Mouse (Mus musculus) limb, embryonic 15.5 days (tissue): Measurements from ENCODE around the gene Hdac8. TPM values are rescaled to one million over a fixed set of nuclear protein-coding genes. Genes with fewer than 3 reads are reported as not detected.

Source experiments
- ATAC-seq: fragments of 200-750 bp; cut with Nextera tagmentation; 2 replicates; pipeline ENCODE4 v1.8.0; 2017; ENCODE audit warnings: low read depth, moderate TSS enrichment; ENCODE audit not compliant: insufficient number of reproducible peaks, low FRiP score, low TSS enrichment
- H3K27ac ChIP-seq: fragments of 300-500 bp; sonication (generic); 2 replicates; pipeline ENCODE4 v1.5.1; 2015; ENCODE audit warnings: moderate library complexity, mild to moderate bottlenecking, inconsistent platforms
- H3K27me3 ChIP-seq: fragments of 300-500 bp; sonication (generic); 2 replicates; pipeline ENCODE4 v1.6.1; 2015; ENCODE audit warnings: inconsistent platforms
- H3K36me3 ChIP-seq: fragments of 300-500 bp; sonication (generic); 2 replicates; pipeline ENCODE4 v1.6.1; 2015; ENCODE audit warnings: inconsistent platforms
- H3K4me1 ChIP-seq: fragments of 300-500 bp; sonication (generic); 2 replicates; pipeline ENCODE4 v1.6.1; 2015; ENCODE audit warnings: inconsistent platforms
- H3K4me2 ChIP-seq: fragments of 300-500 bp; sonication (generic); 2 replicates; pipeline ENCODE4 v1.6.1; 2015; ENCODE audit warnings: mild to moderate bottlenecking, inconsistent platforms
- H3K4me3 ChIP-seq: fragments of 300-500 bp; sonication (generic); 2 replicates; pipeline ENCODE4 v1.5.1; 2015; ENCODE audit warnings: mild to moderate bottlenecking, inconsistent platforms
- H3K9ac ChIP-seq: fragments of 300-500 bp; sonication (generic); 2 replicates; pipeline ENCODE4 v1.6.1; 2015; ENCODE audit warnings: inconsistent platforms
- H3K9me3 ChIP-seq: fragments of 300-500 bp; sonication (generic); 2 replicates; pipeline ENCODE4 v1.6.1; 2016; ENCODE audit warnings: inconsistent platforms
- WGBS: fragments of 180-500 bp; shearing (Covaris S2); methylation state at CpG from one replicate; pipeline ENCODE4 v1.1.7; 2015; 5-methylcytosine and 5-hydroxymethylcytosine counted together
- polyA plus RNA-seq: library from polyadenylated mRNA; unstranded; fragments of >200 nt; fragmentation: Nextera tagmentation; extraction: Ambion mirVana; gene quantifications from 2 replicates; pipeline ENCODE4 v1.2.1, GENCODE M21; 2015

Gene Hdac8
- polyA plus RNA-seq, 1 experiment from 2014 or later: 13.2 TPM

DNA sequence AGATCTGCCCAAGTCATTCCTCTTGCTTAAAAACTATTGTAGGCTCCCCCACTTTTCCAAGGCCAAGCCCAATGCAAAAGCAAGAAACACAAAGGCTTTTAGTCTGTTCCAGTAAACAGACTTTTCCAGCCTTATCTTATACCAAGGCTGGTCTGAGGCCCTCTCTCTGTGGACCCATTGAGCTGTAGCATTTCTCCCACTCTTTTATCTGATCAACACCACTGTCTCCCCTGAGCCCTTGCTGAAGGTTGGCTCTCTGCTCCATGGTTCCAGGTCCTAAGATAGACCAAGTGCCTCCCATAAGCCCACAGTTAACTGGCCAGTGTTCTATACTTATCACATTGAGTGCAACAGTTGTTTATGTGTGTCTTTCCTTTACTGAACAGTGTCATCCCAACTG, 185.9 kb downstream of the Hdac8 start:
- no peak overlapping the region for H3K9ac ChIP-seq
- H3K27me3 ChIP-seq: peaks cover 9% of the 10 kb centered on the region; the same call in 1 of the 2 replicates
- no peaks in the 10 kb centered on the region for H3K9me3 ChIP-seq
- H3K27ac ChIP-seq: no peak overlapping the region
- H3K4me2 ChIP-seq: no peak overlapping the region
- H3K4me1 ChIP-seq: no peaks in the 10 kb centered on the region
- H3K36me3 ChIP-seq: no peaks in the 10 kb centered on the region
- ATAC-seq: no peak
- H3K4me3 ChIP-seq: no peak overlapping the region

GRCm38 (mm10) chrX:102318782-102319181, 186.4 kb downstream of the Hdac8 start:
- H3K27me3 ChIP-seq: peaks cover 5% of the 10 kb centered on the region; the same call in 1 of the 2 replicates
- ATAC-seq: no peak
- H3K36me3 ChIP-seq: no peaks in the 10 kb centered on the region
- WGBS: 79% methylated on average over 5 of the region's 5 CpGs
- H3K9ac ChIP-seq: no peak overlapping the region
- no peak overlapping the region for H3K4me2 ChIP-seq
- no peaks in the 10 kb centered on the region for H3K9me3 ChIP-seq
- no peak overlapping the region for H3K4me3 ChIP-seq
- H3K27ac ChIP-seq: no peak overlapping the region
- no peaks in the 10 kb centered on the region for H3K4me1 ChIP-seq

GRCm38 (mm10) chrX:102311119-102311518, 194.0 kb downstream of the Hdac8 start:
- Histone ChIP-seq H3K4me2 (no peak overlapping the region), H3K36me3 (no peaks in the 10 kb centered on the region), H3K4me1 (no peaks in the 10 kb centered on the region), H3K9me3 (no peaks in the 10 kb centered on the region), H3K27ac (no peak overlapping the region), H3K9ac (no peak overlapping the region), H3K4me3 (no peak overlapping the region), H3K27me3 (peaks cover 15% of the 10 kb centered on the region; the same call in 1 of the 2 replicates)
- WGBS: 79% methylated on average over 3 of the region's 3 CpGs
- no peak for ATAC-seq

- Histone ChIP-seq H3K36me3 (no peaks in the 10 kb centered on the region), H3K27me3 (peaks cover 32% of the 10 kb centered on the region), H3K4me1 (no peaks in the 10 kb centered on the region), H3K9me3 (no peaks in the 10 kb centered on the region), H3K4me2 (no peak overlapping the region), H3K27ac (no peak overlapping the region), H3K4me3 (no peak overlapping the region), H3K9ac (no peak overlapping the region)
- 31% methylated on average over 5 of the region's 5 CpGs for WGBS
- ATAC-seq: no peak
Observed at GRCm38 (mm10) chrX:102307511-102307910, 197.6 kb downstream of the Hdac8 start.

DNA sequence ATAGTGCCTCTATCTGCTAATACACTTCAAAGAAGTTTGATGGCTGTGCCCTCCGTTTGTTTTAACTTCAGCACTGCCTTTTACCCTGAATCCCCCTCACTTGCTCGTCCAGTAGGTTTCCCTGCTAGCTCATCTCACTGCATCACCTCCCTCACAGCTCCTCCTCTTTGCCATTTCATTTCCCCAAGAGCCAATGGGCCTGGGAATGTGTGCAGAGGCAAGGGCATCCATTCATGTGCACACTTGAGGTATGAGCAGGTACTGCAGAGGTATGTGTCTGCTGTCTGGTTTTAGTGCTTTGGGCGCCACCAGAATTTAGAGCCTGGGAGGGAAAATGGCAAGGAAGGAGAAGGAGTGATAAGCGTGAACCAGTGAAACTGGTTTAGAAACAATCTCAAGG, 199.4 kb downstream of the Hdac8 start:
- peaks cover 28% of the 10 kb centered on the region for H3K27me3 ChIP-seq
- H3K4me3 ChIP-seq: no peak overlapping the region
- no peak overlapping the region for H3K9ac ChIP-seq
- 61% methylated on average over 4 of the region's 4 CpGs for WGBS
- no peaks in the 10 kb centered on the region for H3K4me1 ChIP-seq
- H3K9me3 ChIP-seq: no peaks in the 10 kb centered on the region
- H3K36me3 ChIP-seq: no peaks in the 10 kb centered on the region
- ATAC-seq: no peak
- no peak overlapping the region for H3K4me2 ChIP-seq
- H3K27ac ChIP-seq: no peak overlapping the region

DNA sequence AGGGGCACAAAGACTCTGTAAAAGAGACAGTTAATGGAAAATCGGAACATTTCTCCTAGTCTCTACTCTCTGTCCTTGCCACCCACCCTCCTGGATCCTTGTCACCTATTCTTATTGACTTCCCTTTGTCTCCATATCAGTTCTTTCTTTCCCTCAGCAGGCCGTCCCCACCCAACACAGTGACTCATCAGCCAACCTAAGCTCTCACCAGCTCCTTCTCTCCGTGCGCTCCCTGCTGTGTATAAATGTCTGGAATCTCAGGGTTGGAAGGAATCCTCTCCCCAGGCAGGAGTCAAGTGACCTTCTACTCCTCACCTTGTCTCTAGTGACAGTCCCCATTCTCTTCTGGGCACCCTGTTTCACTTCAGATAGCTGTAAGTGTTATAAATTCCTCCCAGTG, 200.2 kb downstream of the Hdac8 start:
- H3K27ac ChIP-seq: no peak overlapping the region
- H3K27me3 ChIP-seq: peaks cover 28% of the 10 kb centered on the region
- no peaks in the 10 kb centered on the region for H3K36me3 ChIP-seq
- 74% methylated on average over 4 of the region's 4 CpGs for WGBS
- no peak for ATAC-seq
- no peaks in the 10 kb centered on the region for H3K4me1 ChIP-seq
- H3K4me3 ChIP-seq: no peak overlapping the region
- no peak overlapping the region for H3K4me2 ChIP-seq
- no peaks in the 10 kb centered on the region for H3K9me3 ChIP-seq
- no peak overlapping the region for H3K9ac ChIP-seq

GRCm38 (mm10) chrX:102302476-102302875, 202.7 kb downstream of the Hdac8 start:
- no peak for ATAC-seq
- 42% methylated on average over 3 of the region's 3 CpGs for WGBS

DNA sequence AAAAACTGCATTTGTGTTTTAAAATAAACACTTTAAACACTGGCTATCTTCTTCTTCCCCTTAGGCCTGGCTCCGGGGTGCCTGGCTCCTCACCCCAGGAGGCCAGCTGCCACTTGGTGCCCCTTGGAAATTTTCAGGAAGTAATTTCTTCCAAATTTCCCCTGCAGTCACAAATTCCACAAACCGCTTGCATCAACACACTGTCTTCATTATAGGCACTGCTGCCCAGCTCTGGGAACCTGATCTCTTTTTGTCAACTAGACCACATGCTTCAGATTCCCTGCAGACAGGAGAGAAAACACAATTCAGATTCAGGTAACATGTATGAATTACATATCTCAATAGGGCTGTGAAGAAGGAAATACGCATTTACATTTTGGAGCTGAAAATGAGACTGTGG, 220.3 kb downstream of the Hdac8 start:
- Histone ChIP-seq H3K4me3 (no peak overlapping the region), H3K36me3 (no peaks in the 10 kb centered on the region), H3K9ac (no peak overlapping the region), H3K9me3 (no peaks in the 10 kb centered on the region), H3K4me2 (no peak overlapping the region), H3K27me3 (peaks cover 4% of the 10 kb centered on the region; the same call in 1 of the 2 replicates), H3K4me1 (no peaks in the 10 kb centered on the region), H3K27ac (no peak overlapping the region)
- 47% methylated on average over 3 of the region's 3 CpGs for WGBS
- no peak for ATAC-seq

More at GRCm38 (mm10) chrX:102302476-102302875, 202.7 kb downstream of the Hdac8 start:
- Histone ChIP-seq H3K4me3 (no peak overlapping the region), H3K9ac (no peak overlapping the region), H3K36me3 (no peaks in the 10 kb centered on the region), H3K27ac (no peak overlapping the region), H3K9me3 (no peaks in the 10 kb centered on the region), H3K27me3 (peaks cover 20% of the 10 kb centered on the region), H3K4me1 (no peaks in the 10 kb centered on the region), H3K4me2 (no peak overlapping the region)

DNA sequence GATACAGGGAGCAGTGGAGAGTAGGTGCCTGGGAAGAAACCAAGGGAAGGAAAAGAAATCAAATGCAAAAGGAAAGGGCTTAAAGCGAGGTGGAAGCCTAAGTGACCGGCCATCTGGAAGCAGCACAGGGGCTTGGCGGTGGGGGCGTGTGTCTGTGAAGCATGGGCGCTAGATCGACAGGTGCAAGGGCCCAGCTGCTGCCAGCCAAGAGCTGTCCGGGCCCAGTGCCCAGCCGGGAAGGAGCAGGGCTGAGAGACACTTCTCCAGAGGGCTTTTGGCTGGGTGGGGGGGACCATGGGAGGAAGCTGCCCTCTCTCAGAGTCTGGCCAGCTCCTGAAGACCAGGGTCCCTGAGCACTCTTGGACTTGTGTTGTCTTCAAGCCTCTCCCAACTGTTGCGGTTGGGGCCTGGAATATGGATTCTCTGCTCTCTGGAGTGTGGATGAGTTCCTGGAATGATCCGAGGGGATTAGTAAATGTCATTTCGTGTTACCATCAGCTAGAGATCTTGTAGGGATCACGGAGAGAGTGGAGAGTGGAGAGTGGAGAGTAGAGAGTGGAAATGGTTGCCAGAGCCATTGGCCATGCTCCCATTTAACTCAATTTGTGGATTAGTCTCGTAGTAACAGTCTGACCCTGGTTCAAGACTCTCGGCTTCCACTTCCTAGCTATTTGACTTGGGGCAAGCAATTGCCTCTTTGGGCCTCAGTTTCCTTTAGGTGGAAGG, 242.4 kb downstream of the Hdac8 start:
- Histone ChIP-seq H3K4me2 (no peak overlapping the region), H3K9me3 (no peaks in the 10 kb centered on the region), H3K4me3 (no peak overlapping the region), H3K27ac (no peak overlapping the region), H3K27me3 (peaks cover 6% of the 10 kb centered on the region), H3K36me3 (no peaks in the 10 kb centered on the region), H3K4me1 (no peaks in the 10 kb centered on the region), H3K9ac (no peak overlapping the region)
- ATAC-seq: no peak
- 77% methylated on average over 14 of the region's 14 CpGs for WGBS

- ATAC-seq: no peak
- Histone ChIP-seq H3K27me3 (peaks cover 6% of the 10 kb centered on the region), H3K36me3 (no peaks in the 10 kb centered on the region), H3K4me1 (no peaks in the 10 kb centered on the region), H3K4me2 (no peak overlapping the region), H3K27ac (no peak overlapping the region), H3K9me3 (no peaks in the 10 kb centered on the region), H3K9ac (no peak overlapping the region), H3K4me3 (no peak overlapping the region)
- WGBS: 72% methylated on average over 4 of the region's 4 CpGs
Observed at GRCm38 (mm10) chrX:102259772-102260171, 245.4 kb downstream of the Hdac8 start.

DNA sequence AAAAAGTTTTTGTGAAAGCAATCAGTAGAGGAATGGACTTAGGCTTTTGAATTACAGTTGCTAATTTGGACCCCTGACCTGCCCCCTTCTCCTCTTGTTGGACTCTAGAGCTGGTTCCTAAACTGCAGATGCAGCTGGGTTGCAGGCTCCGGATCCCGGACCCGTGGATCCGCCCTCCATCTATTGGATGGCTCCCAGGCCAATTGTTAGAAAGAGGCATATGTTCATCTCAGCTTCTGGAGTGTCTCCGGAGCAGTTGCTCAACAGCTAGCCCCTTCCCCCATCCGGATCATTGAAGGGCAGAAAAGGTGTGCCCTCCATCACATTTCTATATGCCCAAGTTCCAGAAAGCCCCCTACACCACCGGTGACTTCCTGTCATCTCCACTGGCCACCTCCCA, 251.3 kb downstream of the Hdac8 start:
- peak overlapping the region; percentile 26 for H3K4me2 ChIP-seq
- H3K9ac ChIP-seq: no peak overlapping the region
- 22% methylated on average over 7 of the region's 7 CpGs for WGBS
- H3K36me3 ChIP-seq: no peaks in the 10 kb centered on the region
- peaks cover 2% of the 10 kb centered on the region; the same call in 1 of the 2 replicates for H3K4me1 ChIP-seq
- H3K4me3 ChIP-seq: no peak overlapping the region; the same call in 1 of the 2 replicates
- no peak overlapping the region for H3K27ac ChIP-seq
- ATAC-seq: no peak
- peaks cover 52% of the 10 kb centered on the region for H3K27me3 ChIP-seq
- H3K9me3 ChIP-seq: no peaks in the 10 kb centered on the region

- Histone ChIP-seq H3K27ac (peak within 1 kb of the TSS; percentile 69), H3K4me2 (peak within 1 kb of the TSS; percentile 83), H3K27me3 (peaks cover 59% of the 10 kb centered on the region), H3K9me3 (no peaks in the 10 kb centered on the region), H3K4me3 (peak within 1 kb of the TSS; percentile 55), H3K4me1 (peaks cover 2% of the 10 kb centered on the region; the same call in 1 of the 2 replicates), H3K9ac (peak within 1 kb of the TSS; percentile 23), H3K36me3 (no peaks in the 10 kb centered on the region)
- WGBS: 21% methylated on average over 44 of the region's 44 CpGs
- ATAC-seq: peak; percentile 87
Observed at GRCm38 (mm10) chrX:102251937-102252860, 253.0 kb downstream of the Hdac8 start, which contains the start of gene Cited1. Cited1 (minus strand) TSS chrX:102252181.
